Mouse (Mus musculus) megakaryocyte-erythroid progenitor cell, adult 5-6 weeks (primary cell): ENCODE measurements around the gene Ccdc28a. TPM values are rescaled to one million over a fixed set of nuclear protein-coding genes. Genes with fewer than 3 reads are reported as not detected.
A peak's percentile ranks its signal among the peaks of the same experiment; 100 is the strongest.

Experiments used
- ATAC-seq: replicated peaks from 2 replicates; pipeline ENCODE4 v1.8.0; 2016; ENCODE audit warnings: mild to moderate bottlenecking, inconsistent platforms; ENCODE audit not compliant: severe bottlenecking, poor library complexity, low FRiP score, low TSS enrichment
- total RNA-seq, 2 experiments: library from RNA; stranded (forward) in 1 of 2; stranded (reverse) in 1 of 2; fragments of 200-1000, 215-1000 nt in 1 of 2; fragments of >200 nt in 1 of 2; fragmentation: Nextera tagmentation in 1 of 2; gene quantifications; 2 replicates each; pipeline ENCODE4 v1.2.3; 2014 to 2017

The Ccdc28a gene
- total RNA-seq (2014; fragmentation: Nextera tagmentation) (15.5 and 17.8 TPM in 2 replicates), total RNA-seq (2017) (4.3 and 9.2 TPM in 2 replicates)

DNA sequence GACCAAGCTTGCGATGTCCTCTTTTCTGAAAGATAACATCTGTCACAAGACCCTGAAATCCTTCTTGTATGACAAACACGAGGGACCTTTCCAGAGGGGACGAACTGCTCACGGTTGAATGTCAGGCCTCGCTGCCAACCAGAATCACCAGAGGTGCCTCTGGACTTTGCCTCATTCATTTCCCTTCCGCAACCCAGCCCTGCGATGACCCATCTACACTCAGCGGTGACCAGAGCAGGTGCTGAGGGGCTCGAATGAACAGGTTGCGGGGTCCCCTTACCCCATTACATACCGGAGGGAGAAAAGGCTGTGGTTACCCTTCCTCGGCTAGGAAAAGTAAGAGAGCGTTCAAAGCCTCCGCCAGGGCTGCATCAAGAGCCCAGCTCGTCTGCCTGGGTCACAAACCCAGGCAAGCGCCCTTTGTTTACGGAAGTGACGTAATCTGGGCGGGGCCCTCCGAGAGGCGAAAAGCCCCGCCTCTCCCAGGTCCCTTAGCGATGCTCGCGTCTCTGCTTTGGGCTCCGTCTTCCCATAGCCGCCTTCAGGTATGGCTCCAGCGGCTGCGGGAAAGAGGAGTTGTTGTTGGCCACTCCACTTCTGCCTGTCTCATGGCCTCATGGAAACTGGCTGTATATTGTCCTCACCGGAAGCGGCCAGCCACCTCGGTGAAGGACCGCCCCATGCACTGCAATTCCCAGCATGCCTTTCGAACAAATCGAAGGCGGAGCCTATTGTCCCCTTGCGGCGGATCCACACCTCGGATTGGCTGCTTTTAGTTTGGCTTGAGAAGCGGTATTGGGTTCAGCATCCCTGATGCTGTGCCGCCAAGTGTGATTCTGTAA lies at the start of gene Ccdc28a:
Gene Ccdc28a (minus strand): TSS at position 439 of the 842 bp plus-strand sequence.
- ATAC-seq: peak; percentile 98

DNA sequence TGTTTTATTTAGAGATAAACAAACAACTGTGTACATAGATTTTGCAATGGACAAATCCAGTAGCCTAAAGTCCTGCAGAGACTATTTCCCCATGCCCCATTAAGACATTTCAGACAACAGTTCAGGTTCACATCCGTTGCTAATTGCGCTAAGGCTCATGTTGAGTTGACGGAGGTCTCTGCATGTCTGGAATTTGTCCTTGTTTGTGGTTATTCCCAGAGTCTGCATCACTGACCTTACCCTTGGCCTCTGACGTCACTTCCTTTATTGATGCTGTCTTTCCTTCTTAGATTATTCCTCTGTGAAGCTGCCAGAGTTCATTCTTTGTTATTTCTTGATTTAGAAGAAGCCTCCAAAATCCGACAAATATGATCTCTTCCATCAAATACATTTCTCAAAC lies 49.2 kb upstream of the Ccdc28a start:
- ATAC-seq: no peak

DNA sequence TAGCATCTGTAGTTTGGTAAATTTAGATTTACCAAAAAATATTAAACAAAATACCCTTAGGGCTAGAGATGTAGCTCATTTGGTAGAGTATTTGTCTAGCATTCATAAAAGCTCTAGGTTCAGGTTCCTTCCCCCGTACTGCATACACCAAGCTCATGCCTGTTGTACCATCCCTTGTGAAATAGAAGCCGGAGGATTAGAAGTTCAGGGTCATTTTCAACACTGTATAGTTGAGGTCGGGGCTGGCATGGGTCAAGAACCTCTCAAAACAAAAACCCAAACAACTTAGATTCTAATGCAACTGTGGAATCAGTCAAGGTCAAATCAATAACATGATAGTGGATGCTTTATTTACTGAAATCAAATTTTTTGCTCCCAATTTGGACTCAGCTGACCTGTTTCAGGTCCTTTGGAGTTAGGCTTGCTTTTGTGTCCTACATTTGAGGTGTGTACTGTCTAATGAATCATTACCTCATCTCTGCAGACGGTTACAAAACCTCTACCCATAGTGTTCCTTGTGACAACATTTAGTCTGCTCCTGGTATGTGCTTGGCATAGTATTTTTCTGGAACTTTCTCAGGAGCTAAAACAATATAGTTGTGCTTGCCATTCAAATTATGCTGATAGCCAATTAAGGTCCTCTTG lies 41.4 kb upstream of the Ccdc28a start:
- no peak for ATAC-seq

DNA sequence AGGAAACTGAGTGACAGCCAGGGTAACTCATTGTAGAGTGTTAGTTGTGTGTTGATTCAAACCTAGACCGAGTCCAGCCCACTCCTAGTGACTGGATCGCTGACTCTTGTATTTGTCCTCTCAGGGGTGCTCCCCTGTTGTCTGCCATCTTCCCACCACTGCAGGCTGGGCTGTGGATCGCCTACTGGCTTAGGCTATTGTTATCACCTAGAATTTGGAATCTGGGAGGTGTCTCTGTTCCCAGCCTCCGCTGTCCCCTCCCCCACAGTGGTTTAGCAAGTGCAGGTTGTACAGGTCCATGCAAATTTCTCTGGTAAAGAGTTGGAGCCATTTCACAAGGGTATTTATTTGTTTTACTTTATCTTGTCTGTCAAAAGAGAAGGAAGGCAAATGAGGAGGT lies 16.5 kb upstream of the Ccdc28a start:
- ATAC-seq: no peak

DNA sequence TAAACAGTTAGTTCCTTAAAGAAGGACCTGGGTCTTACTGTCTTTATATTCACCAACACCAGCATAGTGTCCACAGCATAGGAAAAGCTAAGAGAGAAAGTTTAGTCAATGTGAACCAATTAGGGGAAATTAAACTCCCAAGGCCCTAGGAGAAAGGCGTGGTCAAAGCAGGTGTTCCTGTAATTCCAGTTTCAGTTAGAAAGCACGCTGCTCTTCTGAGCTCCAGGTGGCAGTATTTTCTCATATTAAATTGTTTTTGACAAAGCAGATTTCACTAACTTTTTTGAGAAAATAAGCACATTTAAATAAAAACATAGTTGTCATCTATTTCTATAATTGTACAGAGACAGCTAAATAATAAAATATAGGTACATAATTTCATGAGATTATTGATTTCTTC lies 8.8 kb upstream of the Ccdc28a start:
- no peak for ATAC-seq

DNA sequence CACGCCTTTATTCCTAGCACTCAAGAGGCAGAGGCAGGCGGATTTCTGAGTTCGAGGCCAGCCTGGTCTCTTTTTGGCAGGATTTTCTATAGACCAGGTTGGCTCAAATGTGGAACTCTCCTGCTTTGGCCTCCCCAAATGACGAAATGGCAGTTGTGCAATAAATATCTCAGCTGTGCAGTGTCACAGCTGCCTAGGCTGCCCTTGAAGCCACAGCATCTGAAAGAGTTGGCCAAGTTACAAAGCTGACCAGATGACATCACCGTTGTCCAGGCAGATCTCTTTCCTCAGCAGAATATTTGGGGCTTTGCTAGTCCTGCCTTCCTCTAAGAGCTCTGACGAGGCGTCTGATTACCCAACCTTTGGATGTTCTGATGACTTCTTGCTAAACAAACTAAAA lies 2.4 kb upstream of the Ccdc28a start:
- no peak for ATAC-seq

DNA sequence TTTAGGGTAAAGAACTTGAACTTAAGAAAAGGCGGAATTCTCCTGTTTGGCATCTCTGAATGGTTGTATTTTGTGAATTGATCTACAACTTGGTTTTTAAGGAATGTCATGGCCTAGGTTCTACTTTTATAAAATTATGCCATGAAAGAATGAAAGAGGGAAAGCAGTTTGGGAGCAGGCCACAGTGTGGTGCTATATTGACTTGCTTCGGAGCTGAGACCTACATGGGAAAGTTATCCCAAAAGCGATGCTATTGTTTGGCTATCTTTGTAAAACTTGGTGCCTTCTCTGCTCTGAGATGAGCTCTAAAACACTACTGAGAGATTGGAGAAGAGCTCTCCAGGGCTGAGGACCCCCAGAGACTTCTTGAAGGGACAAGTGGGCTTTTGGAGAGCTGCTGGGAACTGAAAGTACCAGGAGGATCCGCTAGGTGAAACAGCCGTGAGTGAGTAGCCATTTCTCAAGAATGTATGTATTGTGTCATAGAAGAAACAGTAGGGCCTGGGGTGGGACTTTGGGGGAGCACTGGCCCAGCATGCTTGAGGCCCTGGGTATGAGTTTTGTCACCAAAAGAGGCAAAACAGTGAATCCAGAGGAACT lies 1.6 kb upstream of the Ccdc28a start:
- no peak for ATAC-seq

DNA sequence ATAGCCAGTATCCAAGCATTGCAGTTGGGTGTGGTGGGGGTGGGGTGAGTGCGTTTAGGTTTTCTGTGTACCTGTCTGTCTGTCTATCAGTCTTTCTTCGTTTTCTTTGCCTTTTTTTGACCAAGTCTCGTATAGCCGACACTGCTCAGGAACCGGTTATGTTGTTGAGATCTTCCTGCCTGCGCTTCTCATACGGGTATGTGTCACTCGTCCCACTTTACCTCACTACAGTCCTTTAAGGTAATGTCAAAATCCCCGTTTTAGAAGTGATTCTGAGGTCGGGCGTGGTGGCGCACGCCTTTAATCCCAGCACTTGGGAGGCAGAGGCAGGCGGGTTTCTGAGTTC lies 577 bp upstream of the Ccdc28a start:
- ATAC-seq: no peak

DNA sequence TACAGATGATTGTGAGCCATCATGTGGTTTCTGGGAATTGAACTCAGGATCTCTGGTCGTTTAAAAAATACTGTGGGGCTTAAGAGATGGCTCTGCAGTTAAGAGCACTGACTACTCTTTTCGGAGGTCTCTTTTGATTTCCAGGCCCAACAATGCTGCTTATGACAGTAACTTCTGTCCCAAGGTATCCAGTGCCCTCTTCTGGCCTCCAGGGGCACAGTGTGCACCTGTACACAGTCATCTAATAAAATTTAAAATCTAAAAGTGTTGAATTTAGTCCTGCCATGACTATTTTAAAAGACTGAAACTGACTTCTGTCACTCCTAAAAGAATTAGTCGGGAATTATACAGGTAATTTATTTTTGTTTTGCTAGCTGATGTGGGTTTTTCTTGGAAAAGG lies 907 bp downstream of the Ccdc28a start:
- peak; percentile 53 for ATAC-seq

DNA sequence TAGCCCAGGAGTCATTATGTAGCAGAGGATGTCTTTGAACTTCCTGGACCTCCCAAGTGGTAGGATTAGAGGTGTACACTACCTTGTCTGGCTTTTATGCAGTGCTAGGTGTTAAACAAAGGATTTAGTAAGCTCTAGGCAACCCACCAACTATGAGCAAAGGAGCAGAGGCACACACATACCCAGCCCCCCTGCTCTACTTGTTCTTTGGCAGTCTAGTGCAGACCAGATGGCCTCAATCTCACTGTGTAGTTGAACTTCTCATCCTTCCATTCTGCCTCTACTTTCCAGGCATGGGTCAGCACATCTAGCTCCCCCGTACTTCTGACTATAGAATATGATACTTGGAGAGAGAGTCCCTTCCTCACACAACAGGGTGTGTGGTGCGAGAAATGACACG lies 10.4 kb downstream of the Ccdc28a start:
- ATAC-seq: no peak

DNA sequence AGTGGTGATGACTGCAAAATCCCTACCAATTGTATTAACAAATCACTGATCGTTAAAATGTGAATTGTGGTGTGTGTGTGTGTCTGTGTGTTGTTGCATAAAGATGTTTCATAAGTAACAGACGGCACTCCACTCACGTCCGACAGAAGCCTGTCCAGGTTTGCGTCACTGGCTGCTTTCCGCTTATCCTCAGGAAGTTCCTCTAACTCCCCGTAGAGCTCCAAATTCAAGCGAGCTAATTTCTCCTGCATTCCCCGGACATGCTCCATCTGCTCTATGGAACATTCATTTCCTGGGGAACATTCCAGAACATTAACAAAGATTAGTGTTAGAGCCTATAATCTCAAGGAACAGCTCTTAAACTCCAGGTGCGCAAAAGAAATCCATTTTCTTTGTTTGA lies 15.4 kb downstream of the Ccdc28a start:
- no peak for ATAC-seq

DNA sequence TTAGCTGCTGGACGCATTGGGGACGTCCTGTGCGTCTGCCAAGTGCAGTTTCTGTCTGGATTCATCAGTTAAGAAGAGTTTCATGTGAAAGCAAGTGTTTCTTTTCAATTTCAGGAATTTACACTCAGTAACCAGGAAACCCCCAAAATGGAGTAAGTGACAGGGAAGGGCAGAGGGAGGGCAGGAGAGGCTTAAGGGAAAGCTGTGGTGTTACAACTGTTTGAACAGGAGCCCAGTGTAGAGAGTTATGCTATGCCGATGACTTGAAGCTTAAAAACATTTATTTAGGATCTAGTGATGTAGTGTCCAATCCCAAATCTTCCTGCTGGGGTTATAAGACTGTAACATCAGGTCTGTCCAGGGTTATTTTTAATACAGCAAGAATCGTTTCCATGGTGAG lies 20.7 kb downstream of the Ccdc28a start:
- no peak for ATAC-seq

DNA sequence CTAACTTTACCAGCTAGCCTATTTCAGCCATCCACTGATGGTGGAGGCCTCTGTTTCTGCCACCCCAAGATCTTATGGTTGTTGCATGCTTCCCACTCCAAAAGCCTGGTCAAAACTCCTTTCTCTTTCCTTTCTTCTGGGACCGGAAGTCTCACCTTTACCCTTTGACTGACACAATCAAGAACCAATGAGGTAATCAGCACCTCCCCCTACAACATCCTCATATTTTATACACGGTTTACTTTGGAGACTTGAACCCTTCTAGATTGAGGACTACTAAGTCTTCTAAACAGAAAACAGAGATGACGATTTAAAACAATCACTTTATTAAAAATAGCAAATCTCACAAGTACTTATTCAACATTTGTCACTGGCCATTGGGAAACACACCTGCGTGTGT lies 21.4 kb downstream of the Ccdc28a start:
- ATAC-seq: no peak

DNA sequence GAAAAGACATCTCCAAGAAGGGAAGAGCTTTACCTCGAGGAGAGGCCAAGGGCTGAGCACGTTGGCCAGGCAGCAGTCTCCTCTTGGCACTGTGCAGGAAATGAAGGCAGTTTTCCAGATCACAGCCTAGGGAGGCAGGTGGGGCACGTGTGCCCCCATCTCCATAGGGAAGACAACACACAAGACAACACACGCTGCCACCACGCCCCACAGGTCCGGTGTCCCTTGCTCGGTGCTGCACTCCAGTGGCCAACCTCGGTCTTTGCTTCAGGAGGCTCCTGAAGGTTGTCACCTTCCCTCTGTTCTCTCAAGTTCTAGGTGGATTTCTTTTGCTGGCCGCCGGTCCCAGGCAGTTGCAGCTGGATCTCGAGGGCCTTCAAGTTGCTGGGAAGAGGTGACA lies 24.1 kb downstream of the Ccdc28a start, which contains the start of gene Ect2l:
Gene Ect2l (minus strand): TSS at position 165 of the 400 bp plus-strand sequence.
- ATAC-seq: peak; percentile 98

DNA sequence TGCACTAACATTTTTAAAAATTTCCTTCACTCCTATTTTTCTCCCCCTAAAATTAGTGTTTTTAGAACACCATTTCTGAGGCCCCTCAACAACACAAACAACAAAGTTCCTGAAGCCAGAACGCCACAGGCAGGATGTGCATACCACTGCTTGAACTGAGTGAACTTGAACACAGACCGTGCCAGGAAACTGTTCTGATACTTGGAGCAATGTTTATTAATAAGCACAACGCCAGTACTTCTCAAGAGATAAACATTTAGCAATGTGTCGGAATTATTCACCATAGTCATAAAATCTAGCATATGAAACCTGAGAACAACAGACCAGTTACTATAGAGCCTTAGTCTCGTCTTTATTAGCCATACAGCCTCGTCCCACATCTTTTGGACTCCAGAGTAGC lies 24.7 kb downstream of the Ccdc28a start:
- no peak for ATAC-seq

DNA sequence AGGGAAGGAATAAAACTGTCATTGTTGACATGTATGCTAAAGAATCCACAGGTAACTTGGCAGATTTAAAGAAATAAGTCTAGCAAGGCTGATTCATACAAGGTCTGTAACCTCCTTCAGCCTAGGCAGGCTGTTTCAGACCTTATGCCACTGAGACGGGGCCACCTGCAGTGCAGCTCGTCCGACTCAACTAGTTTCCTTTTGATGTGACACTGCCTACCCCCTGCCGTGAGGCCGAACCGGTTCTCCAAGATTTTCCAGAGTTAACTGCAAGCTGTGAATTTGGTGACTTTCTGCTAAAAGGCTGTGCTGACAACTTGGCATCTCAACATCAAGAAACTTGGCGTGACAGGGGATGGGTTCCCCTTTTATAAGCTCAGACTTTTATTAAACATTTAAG lies 30.7 kb downstream of the Ccdc28a start:
- ATAC-seq: no peak

DNA sequence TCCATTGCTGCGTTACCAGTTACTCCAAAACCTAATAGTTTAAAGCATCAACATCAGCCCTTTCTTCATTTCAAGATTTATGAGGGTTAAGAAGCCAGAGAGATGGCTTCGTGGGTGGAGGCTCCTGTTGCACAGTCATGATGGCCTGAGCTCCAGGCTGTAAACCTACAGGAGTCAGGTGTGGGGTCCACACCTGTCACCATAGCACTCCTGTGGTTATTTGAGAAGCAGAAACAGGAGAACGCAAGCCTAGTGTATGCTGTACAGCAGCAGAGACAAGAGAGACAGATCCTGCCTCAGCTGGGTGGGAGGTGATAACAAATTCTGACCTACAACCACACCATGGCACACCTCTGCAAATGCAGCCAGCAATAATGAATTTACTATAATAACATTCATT lies 32.4 kb downstream of the Ccdc28a start:
- ATAC-seq: no peak

DNA sequence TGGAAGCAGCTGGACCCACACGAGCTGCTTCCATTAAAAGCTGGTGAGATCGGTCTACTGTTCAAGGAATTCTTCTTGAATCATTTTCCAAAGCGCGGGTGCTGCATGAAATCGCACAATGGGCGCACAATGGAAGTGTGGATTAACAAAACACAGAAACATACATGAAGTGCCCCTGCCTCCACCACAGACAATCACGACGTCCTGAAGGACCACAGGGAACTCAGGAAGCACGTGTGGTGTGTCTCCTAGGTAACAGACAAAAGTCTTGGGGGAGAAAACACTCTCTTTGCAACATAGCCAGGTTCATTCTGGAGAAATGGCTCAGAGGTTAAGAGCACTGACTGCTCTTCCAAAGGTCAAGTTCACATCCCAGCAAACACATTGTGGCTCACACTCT lies 34.1 kb downstream of the Ccdc28a start:
- no peak for ATAC-seq

DNA sequence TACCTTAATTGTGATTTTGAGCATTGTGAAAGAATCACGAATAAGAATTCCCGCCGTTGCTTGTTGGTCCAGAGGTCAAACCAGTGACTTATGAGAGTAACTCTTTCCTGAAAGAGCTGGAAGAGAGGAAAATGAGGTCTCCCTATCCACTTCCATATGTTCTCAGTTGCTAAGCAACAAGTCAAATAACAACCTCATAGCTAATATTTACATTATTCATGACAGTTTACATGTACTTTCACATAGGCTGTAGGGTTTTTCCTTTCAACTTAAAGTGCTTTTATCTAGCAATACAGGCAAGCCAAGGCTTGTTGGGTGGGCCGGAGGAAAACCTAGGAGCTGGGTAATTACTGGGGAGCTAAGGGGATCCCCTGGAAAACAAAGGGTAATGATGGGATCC lies 34.9 kb downstream of the Ccdc28a start:
- ATAC-seq: no peak

DNA sequence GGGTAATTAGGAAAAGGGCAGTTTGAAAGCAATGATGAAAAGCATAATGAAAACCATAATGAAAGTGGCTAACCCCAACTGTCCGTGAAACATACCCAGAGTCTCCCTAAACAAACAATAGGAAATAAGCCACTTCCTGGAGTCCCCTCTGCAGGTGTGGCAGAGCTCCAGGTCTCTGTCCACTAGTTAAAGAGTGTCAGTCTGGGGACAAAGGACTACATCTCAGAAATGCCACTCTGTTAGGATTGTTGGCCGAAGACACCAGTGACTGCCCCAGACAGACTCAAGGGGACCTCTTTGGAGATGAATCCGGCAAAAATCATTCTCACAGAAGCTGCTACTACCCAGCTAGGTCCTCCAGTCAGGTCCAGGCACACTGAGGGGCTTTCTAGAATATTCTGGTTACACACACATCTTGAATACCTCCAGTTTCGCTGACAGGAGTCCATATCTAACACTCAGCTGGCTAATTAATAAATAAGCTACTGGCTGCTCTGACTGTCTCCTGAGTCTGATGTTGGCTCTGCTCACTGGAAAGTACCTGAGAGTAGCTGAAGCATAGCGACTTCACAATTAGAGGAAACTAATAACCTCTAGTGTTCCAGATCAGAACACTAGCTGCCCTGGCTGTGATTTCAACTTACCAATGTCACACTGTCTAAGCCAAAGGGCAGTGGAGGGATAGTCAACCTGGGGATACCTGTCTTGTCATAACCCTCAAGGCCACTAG lies 36.3 kb downstream of the Ccdc28a start:
- ATAC-seq: no peak
